Comparison of ENCODE assay signal across 29 mouse cellular contexts in the genomic region with DNA sequence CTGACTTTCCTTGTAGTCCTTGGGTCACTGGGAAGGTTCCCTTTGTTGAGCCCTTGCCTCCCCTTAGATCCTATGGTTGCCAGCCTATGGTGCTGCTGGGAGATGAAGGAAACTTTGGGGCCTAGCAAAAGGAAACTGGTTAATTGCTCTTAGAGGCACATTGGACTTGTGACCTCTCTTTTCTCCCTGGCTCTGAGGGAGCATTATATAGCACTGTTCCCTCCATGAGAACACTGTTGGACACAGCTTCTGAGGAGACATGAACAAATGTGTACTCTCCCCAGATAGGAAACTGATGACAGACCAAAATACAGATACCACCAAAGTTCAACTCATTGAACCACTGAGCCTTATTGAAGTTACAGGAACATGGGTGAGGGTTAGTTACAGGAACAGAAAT. TPM values are rescaled to one million over a fixed set of nuclear protein-coding genes. Genes with fewer than 3 reads are reported as not detected.
"Had no signal": no experiment of that assay in that cellular context is flagged by ENCODE, and none has a peak within 500 bp of the region (broad histone marks: within the 10 kb centered on the region; RNA-seq: fewer than 3 reads in every experiment).

No protein-coding gene starts in this region.

- H3K4me3 ChIP-seq: embryonic facial prominence, embryonic 10.5 days; embryonic facial prominence, embryonic 12.5 days; embryonic facial prominence, embryonic 13.5 days; embryonic facial prominence, embryonic 15.5 days; erythroblast, embryonic 14.5 days; forebrain, embryonic 10.5 days; forebrain, embryonic 12.5 days; forebrain, embryonic 13.5 days; forebrain, embryonic 15.5 days; gastrocnemius, adult 2 months; heart, adult 2 months had no signal

- DNase-seq: cerebellum, adult 2 months; cerebellum, adult 9-10 months; cerebellum, adult 9-11 months; cerebellum, postnatal 14 days; cerebellum, postnatal 25 days; cerebellum, postnatal 36 days; embryo, embryonic 11 days; forebrain, postnatal 0 days; gastrocnemius, postnatal 14 days; gastrocnemius, postnatal 25 days; gastrocnemius, postnatal 36 days; heart, adult 11 months; heart, adult 2 months had no signal

- H3K9me3 ChIP-seq: embryonic facial prominence, embryonic 10.5 days; embryonic facial prominence, embryonic 12.5 days; embryonic facial prominence, embryonic 13.5 days; embryonic facial prominence, embryonic 15.5 days; forebrain, embryonic 10.5 days; forebrain, embryonic 12.5 days; forebrain, embryonic 13.5 days; forebrain, embryonic 15.5 days had no signal

- H3K36me3 ChIP-seq: embryonic facial prominence, embryonic 10.5 days; embryonic facial prominence, embryonic 12.5 days; embryonic facial prominence, embryonic 13.5 days; embryonic facial prominence, embryonic 15.5 days; forebrain, embryonic 10.5 days; forebrain, embryonic 12.5 days; forebrain, embryonic 15.5 days had no signal

- H3K9ac ChIP-seq: embryonic facial prominence, embryonic 12.5 days; embryonic facial prominence, embryonic 13.5 days; embryonic facial prominence, embryonic 15.5 days; forebrain, embryonic 12.5 days; forebrain, embryonic 13.5 days; forebrain, embryonic 15.5 days; forebrain, postnatal 0 days had no signal

- H3K4me2 ChIP-seq: embryonic facial prominence, embryonic 12.5 days; embryonic facial prominence, embryonic 13.5 days; embryonic facial prominence, embryonic 15.5 days; forebrain, embryonic 12.5 days; forebrain, embryonic 13.5 days; forebrain, embryonic 15.5 days had no signal

- ATAC-seq: forebrain, embryonic 13.5 days; forebrain, embryonic 14.5 days; forebrain, embryonic 15.5 days; forebrain, embryonic 16.5 days; forebrain, postnatal 0 days had no signal

- H3K27ac ChIP-seq: embryonic facial prominence, embryonic 10.5 days; embryonic facial prominence, embryonic 12.5 days; embryonic facial prominence, embryonic 13.5 days; embryonic facial prominence, embryonic 15.5 days; forebrain, embryonic 10.5 days; forebrain, embryonic 12.5 days; forebrain, embryonic 13.5 days; forebrain, embryonic 15.5 days; gastrocnemius, adult 2 months; heart, adult 2 months had no signal

- H3K27me3 ChIP-seq: embryonic facial prominence, embryonic 12.5 days; embryonic facial prominence, embryonic 13.5 days; embryonic facial prominence, embryonic 15.5 days; forebrain, embryonic 12.5 days; forebrain, embryonic 13.5 days; forebrain, embryonic 15.5 days had no signal

- H3K4me1 ChIP-seq: embryonic facial prominence, embryonic 10.5 days; embryonic facial prominence, embryonic 12.5 days; embryonic facial prominence, embryonic 13.5 days; embryonic facial prominence, embryonic 15.5 days; forebrain, embryonic 10.5 days; forebrain, embryonic 12.5 days; forebrain, embryonic 13.5 days; forebrain, embryonic 15.5 days had no signal

RNA-seq across cellular contexts. Expression of gene Pla2g3, which starts 12.6 kb away (rescaled TPM):
- total RNA-seq: common myeloid progenitor, adult 5-6 weeks; gastrocnemius, adult 18-20 months; gastrocnemius, adult 2 months; gastrocnemius, adult 8-10 months; gastrocnemius, postnatal 25 days; granulocyte monocyte progenitor cell, adult 5-6 weeks had no signal
- polyA plus RNA-seq: erythroblast, embryonic 14.5 days had no signal

RNA-seq across cellular contexts. Expression of gene Inpp5j, which starts 29.1 kb away (rescaled TPM):
- total RNA-seq: common myeloid progenitor, adult 5-6 weeks had no signal
- polyA plus RNA-seq: erythroblast, embryonic 14.5 days had no signal
